Mouse (Mus musculus) ovary, postnatal 36 days (tissue): Measurements from ENCODE around the gene Tyk2.

Source experiments
- DNase-seq: peaks from one replicate; pipeline ENCODE4 v3.0.0; 2022; ENCODE audit warnings: low spot score, mixed read lengths

The Tyk2 gene

GRCm38 (mm10) chr9:21062928-21063327 lies 68.1 kb downstream of the Tyk2 start:
- DNase-seq = no peak
